Mouse (Mus musculus): ENCODE results near the gene Klk1b24.

DNA sequence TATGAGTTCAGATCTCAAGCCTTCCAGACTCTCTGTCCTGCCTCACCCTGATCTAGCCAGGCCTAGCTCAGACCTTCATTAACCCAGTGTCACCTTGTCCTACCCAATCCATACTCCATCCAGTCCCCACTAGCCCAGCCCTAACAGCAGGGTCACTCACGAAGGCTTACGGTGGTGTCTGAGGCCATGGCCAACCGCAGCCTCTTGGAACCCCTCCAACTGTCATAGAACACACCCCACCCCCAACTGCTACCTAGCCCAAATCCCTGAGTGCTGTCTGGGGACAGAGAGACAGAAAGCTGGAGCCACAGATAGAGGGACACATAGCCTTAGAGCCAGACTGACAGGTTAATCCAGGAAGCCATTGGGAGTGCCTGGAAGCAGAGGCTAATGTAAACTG, 47.9 kb downstream of the Klk1b24 start, which contains the start of gene Gm36864:
- TF ChIP-seq CTCF (IDR thresholded peaks at IDR 0.05; ENCODE audit: control insufficient read depth, insufficient read depth, insufficient read length) (no peak), CEBPB (IDR thresholded peaks at IDR 0.05; ENCODE audit: low read depth) (no peak), MYOG (IDR thresholded peaks at IDR 0.05; ENCODE audit: control insufficient read depth, extremely low read depth, insufficient read length) (no peak), USF1 (IDR thresholded peaks at IDR 0.05; ENCODE audit: low read depth) (no peak), MYOD1 (IDR thresholded peaks at IDR 0.05; ENCODE audit: control insufficient read depth, insufficient read length, low read depth) (no peak), MAX (IDR thresholded peaks at IDR 0.05) (no peak), FOSL1 (IDR thresholded peaks at IDR 0.05; ENCODE audit: insufficient read depth, low read length, poor library complexity, severe bottlenecking) (no peak)

All from C2C12 (cell line).